Mouse (Mus musculus) liver, embryonic 16.5 days (tissue): Measurements from ENCODE around the gene Sfxn5. TPM values are rescaled to one million over a fixed set of nuclear protein-coding genes. Genes with fewer than 3 reads are reported as not detected.

Experiments used
- ATAC-seq: fragments of 200-750 bp; cut with Nextera tagmentation; 2 replicates; pipeline ENCODE4 v1.8.0; 2017; ENCODE audit warnings: low read depth, mild to moderate bottlenecking, moderate number of reproducible peaks, moderate library complexity
- H3K27ac ChIP-seq: fragments of 300-500 bp; sonication (generic); 2 replicates; pipeline ENCODE4 v1.5.1; 2014; ENCODE audit warnings: mild to moderate bottlenecking, low read length
- H3K27me3 ChIP-seq: fragments of 300-500 bp; sonication (generic); 2 replicates; pipeline ENCODE4 v1.6.1; 2014; ENCODE audit warnings: low read depth, low read length, mixed read lengths; ENCODE audit not compliant: control insufficient read depth, insufficient read depth
- H3K36me3 ChIP-seq: fragments of 300-500 bp; sonication (generic); 2 replicates; pipeline ENCODE4 v1.6.1; 2014; ENCODE audit warnings: mild to moderate bottlenecking; ENCODE audit not compliant: control insufficient read depth, insufficient read depth
- H3K4me1 ChIP-seq: fragments of 300-500 bp; sonication (generic); 2 replicates; pipeline ENCODE4 v1.6.1; 2014; ENCODE audit warnings: low read depth, low read length, mixed read lengths; ENCODE audit not compliant: control insufficient read depth
- H3K4me2 ChIP-seq: fragments of 300-500 bp; sonication (generic); 2 replicates; pipeline ENCODE4 v1.6.1; 2014; ENCODE audit warnings: low read depth, low read length, mixed read lengths
- H3K4me3 ChIP-seq: fragments of 300-500 bp; sonication (generic); 2 replicates; pipeline ENCODE4 v1.5.1; 2014; ENCODE audit warnings: low read depth, mild to moderate bottlenecking, low read length
- H3K9ac ChIP-seq: fragments of 300-500 bp; sonication (generic); 2 replicates; pipeline ENCODE4 v1.6.1; 2014; ENCODE audit warnings: low read depth, low read length
- H3K9me3 ChIP-seq: fragments of 300-500 bp; sonication (generic); replicated peaks from 2 replicates; pipeline ENCODE4 v1.6.1; 2016; ENCODE audit warnings: low read length; ENCODE audit not compliant: control insufficient read depth
- WGBS: fragments of 180-500 bp; shearing (Covaris S2); extraction: QIAGEN DNeasy Blood & Tissue Kit; methylation state at CpG from one replicate; pipeline ENCODE4 v1.1.7; 2014; ENCODE audit not compliant: insufficient replicate concordance; 5-methylcytosine and 5-hydroxymethylcytosine counted together
- polyA plus RNA-seq: library from polyadenylated mRNA; unstranded; fragments of >200 nt; fragmentation: Nextera tagmentation; extraction: Ambion mirVana; gene quantifications from 2 replicates; pipeline ENCODE4 v1.2.1, GENCODE M21; 2015

Sfxn5 gene
- polyA plus RNA-seq, 1 experiment from 2014 or later, result 1.8 TPM

DNA sequence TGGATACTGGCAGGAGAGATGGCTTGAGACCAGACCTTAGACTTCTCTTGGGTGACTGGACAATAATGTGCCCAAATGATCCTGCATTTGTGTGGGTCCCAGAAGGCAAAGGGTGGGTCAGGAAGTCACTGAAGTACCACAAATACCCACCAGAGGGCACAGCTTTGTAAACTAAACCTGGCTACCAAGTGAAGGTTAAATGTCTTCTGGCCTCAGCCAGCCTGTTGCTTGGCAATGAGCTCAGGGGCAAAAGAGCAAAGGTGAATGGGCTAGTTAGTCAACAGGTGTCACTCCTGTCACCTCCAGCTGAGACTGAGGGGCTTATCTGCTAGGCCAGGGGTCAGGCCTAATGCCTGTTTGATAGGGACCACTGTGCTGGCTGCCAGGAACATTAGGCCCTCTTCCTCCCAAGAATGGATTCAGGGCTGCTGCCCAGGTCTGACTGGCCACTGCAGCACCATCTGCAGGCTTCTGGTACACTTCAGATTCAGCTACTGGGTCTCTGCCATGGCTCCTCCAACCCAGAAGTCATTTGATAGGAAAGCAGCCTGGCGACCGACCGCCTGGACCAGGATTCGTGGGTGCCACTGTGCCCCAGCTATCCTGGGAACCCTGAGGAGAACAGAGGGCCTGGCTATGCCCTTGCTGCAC, 70.2 kb downstream of the Sfxn5 start:
- H3K27ac ChIP-seq, result no peak overlapping the region
- H3K9ac ChIP-seq, result no peak overlapping the region
- H3K4me3 ChIP-seq, result no peak overlapping the region
- no peaks in the 10 kb centered on the region for H3K4me1 ChIP-seq
- no peaks in the 10 kb centered on the region for H3K27me3 ChIP-seq
- WGBS, result 76% methylated on average over 4 of the region's 4 CpGs
- no peak overlapping the region for H3K4me2 ChIP-seq
- H3K9me3 ChIP-seq, result no peaks in the 10 kb centered on the region
- 0 out of 2 replicates have a peak, but pooled peaks have one; percentile 27 for ATAC-seq
- no peaks in the 10 kb centered on the region for H3K36me3 ChIP-seq

DNA sequence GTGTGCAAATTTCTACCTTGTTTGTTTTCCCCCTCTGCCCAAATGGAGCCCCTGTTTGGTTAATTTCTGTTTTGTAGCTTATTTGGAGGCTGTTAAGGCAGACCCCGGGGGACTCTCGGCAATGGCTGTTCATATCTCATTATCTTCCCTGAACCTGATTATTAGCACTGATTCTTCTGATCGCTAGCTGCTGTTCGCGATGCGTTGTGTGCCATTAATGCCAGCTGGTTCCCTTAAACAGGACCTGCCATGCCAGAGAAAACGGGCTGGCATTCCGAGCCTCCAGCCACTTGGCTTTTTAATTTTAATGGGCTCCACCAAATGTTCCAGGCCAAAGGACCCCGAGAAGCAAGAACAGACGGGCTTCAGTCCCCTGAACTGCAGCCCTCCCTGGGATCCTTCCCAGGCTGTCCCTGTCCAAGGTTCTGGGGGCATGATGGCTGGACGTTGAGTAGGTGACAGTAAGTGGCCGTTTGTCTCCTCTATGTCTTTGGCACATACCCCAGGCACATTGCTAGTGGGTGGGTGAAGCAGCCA, 74.1 kb downstream of the Sfxn5 start:
- ATAC-seq, result no peak
- no peak overlapping the region for H3K9ac ChIP-seq

GRCm38 (mm10) chr6:85255578-85255977, 77.6 kb downstream of the Sfxn5 start:
- Histone ChIP-seq H3K4me3 (no peak overlapping the region), H3K4me2 (no peak overlapping the region), H3K9me3 (no peaks in the 10 kb centered on the region), H3K27ac (no peak overlapping the region), H3K4me1 (no peaks in the 10 kb centered on the region), H3K36me3 (no peaks in the 10 kb centered on the region), H3K27me3 (no peaks in the 10 kb centered on the region), H3K9ac (no peak overlapping the region)
- WGBS, result 56% methylated on average over 6 of the region's 6 CpGs
- no peak for ATAC-seq

More for the DNA sequence above, 74.1 kb downstream of the Sfxn5 start:
- H3K4me3 ChIP-seq, result no peak overlapping the region
- H3K4me1 ChIP-seq, result no peaks in the 10 kb centered on the region
- no peaks in the 10 kb centered on the region for H3K36me3 ChIP-seq
- no peak overlapping the region for H3K27ac ChIP-seq
- H3K27me3 ChIP-seq, result no peaks in the 10 kb centered on the region
- 64% methylated on average over 12 of the region's 12 CpGs for WGBS
- no peaks in the 10 kb centered on the region for H3K9me3 ChIP-seq
- H3K4me2 ChIP-seq, result no peak overlapping the region

DNA sequence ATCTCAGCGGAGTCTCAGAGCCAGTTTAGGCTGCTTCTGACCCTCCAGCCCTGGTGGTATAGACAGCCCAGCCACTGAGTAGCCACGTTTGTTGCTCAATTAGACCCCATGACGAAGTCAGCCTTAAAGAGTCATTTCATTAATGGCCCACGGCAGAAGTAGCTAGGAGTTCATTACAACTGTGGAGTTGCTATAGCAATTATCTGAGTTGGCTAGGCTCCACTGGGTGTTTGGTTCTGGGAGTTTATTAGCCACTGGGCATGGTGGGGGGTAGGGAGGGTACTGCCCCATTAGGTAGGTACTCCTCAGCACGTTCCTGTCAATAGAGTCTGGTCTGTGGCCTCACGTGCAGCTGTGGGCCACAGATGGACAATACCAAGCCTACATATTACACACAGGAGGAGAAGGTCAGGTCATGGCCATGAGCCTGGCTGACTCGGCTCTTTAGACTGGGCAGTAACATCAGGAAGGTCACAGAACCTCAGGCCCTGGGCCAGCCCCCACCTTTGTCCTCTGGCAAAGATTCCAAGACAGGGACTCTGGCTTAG, 79.2 kb downstream of the Sfxn5 start:
- Histone ChIP-seq H3K4me2 (no peak overlapping the region), H3K27ac (no peak overlapping the region), H3K9me3 (no peaks in the 10 kb centered on the region), H3K9ac (no peak overlapping the region), H3K4me3 (no peak overlapping the region), H3K36me3 (no peaks in the 10 kb centered on the region), H3K4me1 (no peaks in the 10 kb centered on the region), H3K27me3 (no peaks in the 10 kb centered on the region)
- ATAC-seq, result no peak
- WGBS, result 37% methylated on average over 7 of the region's 7 CpGs

DNA sequence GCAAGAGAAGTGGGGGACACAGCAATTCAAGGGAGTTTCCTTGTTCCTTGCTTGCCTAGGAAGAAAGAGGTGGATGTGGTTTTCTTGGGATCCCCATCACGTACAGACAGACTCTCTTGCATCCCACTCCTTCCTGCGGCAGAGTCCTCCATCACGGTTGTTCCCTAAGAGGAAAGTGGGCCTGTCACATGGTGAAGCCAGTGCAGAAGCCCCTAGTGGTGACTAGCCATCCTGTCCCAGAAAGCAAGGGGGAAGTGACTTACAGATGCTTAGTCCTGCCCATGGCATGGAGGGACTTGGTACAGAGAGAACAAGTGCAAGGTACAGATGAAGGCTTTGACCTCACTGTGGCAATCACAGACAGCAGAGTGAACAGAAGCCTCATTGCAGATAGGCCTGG, 79.9 kb downstream of the Sfxn5 start:
- no peaks in the 10 kb centered on the region for H3K27me3 ChIP-seq
- H3K4me2 ChIP-seq, result no peak overlapping the region
- H3K9me3 ChIP-seq, result no peaks in the 10 kb centered on the region
- H3K9ac ChIP-seq, result no peak overlapping the region
- H3K4me1 ChIP-seq, result no peaks in the 10 kb centered on the region
- whole genome bisulfite sequencing, result 49% methylated on average over 3 of the region's 3 CpGs
- no peak for ATAC-seq
- H3K27ac ChIP-seq, result no peak overlapping the region
- H3K36me3 ChIP-seq, result no peaks in the 10 kb centered on the region
- no peak overlapping the region for H3K4me3 ChIP-seq

GRCm38 (mm10) chr6:85252251-85253058, 80.8 kb downstream of the Sfxn5 start:
- no peaks in the 10 kb centered on the region for H3K27me3 ChIP-seq
- H3K9ac ChIP-seq, result no peak overlapping the region
- no peak overlapping the region for H3K27ac ChIP-seq
- H3K4me1 ChIP-seq, result no peaks in the 10 kb centered on the region
- H3K36me3 ChIP-seq, result no peaks in the 10 kb centered on the region
- ATAC-seq, result no peak
- no peak overlapping the region for H3K4me3 ChIP-seq
- WGBS, result 77% methylated on average over 17 of the region's 17 CpGs
- no peaks in the 10 kb centered on the region for H3K9me3 ChIP-seq
- no peak overlapping the region for H3K4me2 ChIP-seq

- Histone ChIP-seq H3K9me3 (no peaks in the 10 kb centered on the region), H3K27ac (no peak overlapping the region), H3K4me2 (no peak overlapping the region), H3K27me3 (no peaks in the 10 kb centered on the region), H3K4me1 (no peaks in the 10 kb centered on the region), H3K4me3 (no peak overlapping the region), H3K36me3 (no peaks in the 10 kb centered on the region), H3K9ac (no peak overlapping the region)
- no peak for ATAC-seq
- 46% methylated on average over 6 of the region's 6 CpGs for WGBS
Measured at GRCm38 (mm10) chr6:85250811-85251241, 82.4 kb downstream of the Sfxn5 start.

GRCm38 (mm10) chr6:85249821-85250220, 83.4 kb downstream of the Sfxn5 start:
- H3K4me3 ChIP-seq, result no peak overlapping the region
- no peak overlapping the region for H3K27ac ChIP-seq
- WGBS, result 62% methylated on average over 9 of the region's 9 CpGs
- H3K9me3 ChIP-seq, result no peaks in the 10 kb centered on the region
- H3K9ac ChIP-seq, result no peak overlapping the region
- H3K27me3 ChIP-seq, result no peaks in the 10 kb centered on the region
- no peaks in the 10 kb centered on the region for H3K36me3 ChIP-seq
- H3K4me2 ChIP-seq, result no peak overlapping the region
- no peaks in the 10 kb centered on the region for H3K4me1 ChIP-seq
- no peak for ATAC-seq
